Mouse (Mus musculus) heart, embryonic 14.5 days (tissue): Measurements from ENCODE around the gene Epb41l1. TPM values are rescaled to one million over a fixed set of nuclear protein-coding genes. Genes with fewer than 3 reads are reported as not detected.
"Not testable (repeated sequence)": the region's sequence is repeated elsewhere in the genome, so short reads cannot be mapped to it uniquely, and the experiment has no call there.

Source experiments
- ATAC-seq: fragments of 200-750 bp; cut with Nextera tagmentation; 2 replicates; pipeline ENCODE4 v1.8.0; 2017; ENCODE audit warnings: low read depth, moderate TSS enrichment; ENCODE audit not compliant: insufficient number of reproducible peaks, insufficient read depth, low FRiP score
- H3K27ac ChIP-seq, 2 experiments: fragments of 200-500 bp in 1 of 2; fragments of 300-500 bp in 1 of 2; sonication (generic) in 1 of 2; replicated peaks in 1 of 2; 2 replicates each; pipeline ENCODE4 v1.5.1; 2012 to 2014; ENCODE audit warnings: low read depth in 2 of 2, low read length in 2 of 2, control low read depth in 1 of 2, mild to moderate bottlenecking in 1 of 2, mixed read lengths in 1 of 2; ENCODE audit not compliant: control insufficient read depth in 1 of 2, insufficient read depth in 1 of 2
- H3K27me3 ChIP-seq: fragments of 300-500 bp; sonication (generic); 2 replicates; pipeline ENCODE4 v1.6.1; 2014; ENCODE audit warnings: mild to moderate bottlenecking, low read length, control low read depth; ENCODE audit not compliant: control insufficient read depth, insufficient read depth
- H3K36me3 ChIP-seq: fragments of 300-500 bp; sonication (generic); 2 replicates; pipeline ENCODE4 v1.6.1; 2014; ENCODE audit warnings: mild to moderate bottlenecking, control low read depth, low read length, mixed read lengths; ENCODE audit not compliant: control insufficient read depth, insufficient read depth
- H3K4me1 ChIP-seq, 2 experiments: fragments of 200-500 bp in 1 of 2; fragments of 300-500 bp in 1 of 2; sonication (generic) in 1 of 2; 2 replicates each; pipeline ENCODE4 v1.6.1; 2012 to 2014; ENCODE audit warnings: low read length in 2 of 2, control low read depth in 1 of 2, mixed read lengths in 1 of 2; ENCODE audit not compliant: control insufficient read depth in 2 of 2, insufficient read depth in 2 of 2
- H3K4me2 ChIP-seq: fragments of 300-500 bp; sonication (generic); 2 replicates; pipeline ENCODE4 v1.6.1; 2014; ENCODE audit warnings: mild to moderate bottlenecking, low read length
- H3K4me3 ChIP-seq, 2 experiments: fragments of 200-500 bp in 1 of 2; fragments of 300-500 bp in 1 of 2; sonication (generic) in 1 of 2; 2 replicates each; pipeline ENCODE4 v1.5.1; 2012 to 2014; ENCODE audit warnings: low read length in 2 of 2, mild to moderate bottlenecking in 2 of 2, control low read depth in 1 of 2, low read depth in 1 of 2, moderate library complexity in 1 of 2; ENCODE audit not compliant: control insufficient read depth in 1 of 2, insufficient read depth in 1 of 2
- H3K9ac ChIP-seq: fragments of 300-500 bp; sonication (generic); 2 replicates; pipeline ENCODE4 v1.6.1; 2014; ENCODE audit warnings: mild to moderate bottlenecking, low read length
- H3K9me3 ChIP-seq: fragments of 300-500 bp; sonication (generic); 2 replicates; pipeline ENCODE4 v1.6.1; 2016; ENCODE audit warnings: low read length, control low read depth; ENCODE audit not compliant: control insufficient read depth
- WGBS: fragments of 180-500 bp; shearing (Covaris S2); extraction: QIAGEN DNeasy Blood & Tissue Kit; methylation state at CpG from one replicate; pipeline ENCODE4 v1.1.7; 2014; 5-methylcytosine and 5-hydroxymethylcytosine counted together
- polyA plus RNA-seq: library from polyadenylated mRNA; unstranded; fragments of >200 nt; fragmentation: Nextera tagmentation; extraction: Ambion mirVana; gene quantifications from 2 replicates; pipeline ENCODE4 v1.2.1, GENCODE M21; 2014

Epb41l1 gene
- polyA plus RNA-seq = 1.4 and 1.6 TPM in 2 replicates

DNA sequence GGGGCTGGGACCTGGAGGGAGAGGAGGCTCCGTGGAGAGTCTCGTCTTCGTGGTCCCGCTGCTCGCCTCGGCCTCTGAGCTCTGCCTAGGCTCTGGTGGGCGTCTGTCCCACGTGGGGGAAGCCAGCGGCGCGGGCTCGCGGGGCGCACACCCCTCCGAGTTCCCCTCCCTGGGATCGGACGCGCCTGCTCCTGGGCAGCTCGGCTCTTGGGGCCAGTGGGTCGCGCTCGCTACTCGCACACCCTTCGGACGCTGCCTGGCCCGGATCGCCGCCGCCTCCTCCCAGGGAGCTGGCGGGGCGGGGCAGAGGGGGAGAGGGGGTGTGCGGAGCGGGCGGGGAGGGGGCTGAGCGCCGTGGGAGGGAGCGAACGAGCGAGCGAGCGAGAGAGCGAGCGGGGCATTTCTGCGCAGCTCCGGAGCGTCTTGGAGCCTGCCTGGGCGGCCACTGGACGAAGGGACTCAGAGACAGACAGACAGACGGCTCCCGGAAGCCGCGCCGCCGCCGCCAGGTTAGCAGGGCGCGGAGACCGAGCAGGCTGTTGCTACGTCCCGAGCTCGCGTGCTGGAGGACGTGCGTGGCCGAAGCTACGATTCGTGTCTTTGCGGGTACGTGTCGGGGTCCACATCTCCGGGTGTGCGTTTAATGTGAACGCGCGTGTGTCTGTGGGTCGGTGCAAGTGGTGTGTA is at the start of gene Epb41l1:
Gene Epb41l1, plus strand, starts transcription at position 216 of the 687 bp plus-strand sequence.
- Histone ChIP-seq H3K4me1 (peaks cover 9% of the 10 kb centered on the region in 2 experiments), H3K36me3 (no peaks in the 10 kb centered on the region), H3K27me3 (peaks cover 27% of the 10 kb centered on the region), H3K9ac (peak within 1 kb of the TSS; percentile 69), H3K4me2 (peak within 1 kb of the TSS; percentile 98), H3K4me3 (peak within 1 kb of the TSS; percentile 62 to 66), H3K27ac (no peak within 1 kb of the TSS), H3K9me3 (no peaks in the 10 kb centered on the region)
- ATAC-seq = peak; percentile 64; the same call in 1 of the 2 replicates
- WGBS = 1% methylated on average over 73 of the region's 76 CpGs

DNA sequence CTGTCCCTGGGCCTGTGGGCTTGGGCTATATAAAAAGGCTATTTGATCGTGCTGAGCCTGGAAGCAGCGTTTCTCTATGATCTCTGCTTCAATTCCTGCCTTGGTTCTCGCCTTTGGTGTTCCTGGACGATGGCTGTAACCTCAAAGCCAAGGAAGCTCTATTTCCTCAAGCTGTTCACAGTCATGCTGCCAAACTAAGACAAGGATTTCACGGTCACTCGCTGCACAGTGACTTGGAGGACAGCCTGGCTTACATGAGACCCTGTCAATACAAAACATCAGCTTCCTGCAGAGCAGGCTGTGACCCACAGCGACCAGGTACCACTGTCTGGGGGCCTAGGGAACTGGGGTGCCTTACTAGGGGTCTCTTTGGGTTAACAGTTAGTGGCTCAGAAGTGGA is 43.8 kb upstream of the Epb41l1 start:
- no peak for ATAC-seq
- Histone ChIP-seq H3K9ac (no peak overlapping the region), H3K4me2 (no peak overlapping the region), H3K4me3 (no peak overlapping the region), H3K36me3 (no peaks in the 10 kb centered on the region), H3K27ac (no peak overlapping the region), H3K4me1 (no peaks in the 10 kb centered on the region), H3K9me3 (no peaks in the 10 kb centered on the region), H3K27me3 (no peaks in the 10 kb centered on the region)
- 71% methylated on average over 7 of the region's 7 CpGs for WGBS

- no peaks in the 10 kb centered on the region for H3K27me3 ChIP-seq
- WGBS = 84% methylated on average over 10 of the region's 10 CpGs
- no peaks in the 10 kb centered on the region for H3K4me1 ChIP-seq
- no peak overlapping the region for H3K4me2 ChIP-seq
- ATAC-seq = no peak
- H3K4me3 ChIP-seq = no peak overlapping the region
- H3K9ac ChIP-seq = no peak overlapping the region
- H3K9me3 ChIP-seq = no peaks in the 10 kb centered on the region
- no peak overlapping the region for H3K27ac ChIP-seq
- H3K36me3 ChIP-seq = no peaks in the 10 kb centered on the region
These were observed 40.8 kb upstream of the Epb41l1 start for GRCm38 (mm10) chr2:156379929-156380328.

GRCm38 (mm10) chr2:156381350-156381749 is 39.4 kb upstream of the Epb41l1 start:
- no peak overlapping the region for H3K27ac ChIP-seq
- WGBS = 56% methylated on average over 4 of the region's 4 CpGs
- H3K27me3 ChIP-seq = no peaks in the 10 kb centered on the region
- H3K4me3 ChIP-seq = no peak overlapping the region
- no peak overlapping the region for H3K9ac ChIP-seq
- H3K36me3 ChIP-seq = no peaks in the 10 kb centered on the region
- H3K4me1 ChIP-seq = no peaks in the 10 kb centered on the region
- no peak for ATAC-seq
- no peak overlapping the region for H3K4me2 ChIP-seq
- no peaks in the 10 kb centered on the region for H3K9me3 ChIP-seq

- not testable (repeated sequence) for H3K9me3 ChIP-seq
- H3K27ac ChIP-seq = 0 out of 4 replicates have a peak overlapping the region, but pooled peaks of 1 of the 2 experiments have one; percentile 57
These were observed 28.1 kb upstream of the Epb41l1 start for GRCm38 (mm10) chr2:156392461-156393154.

GRCm38 (mm10) chr2:156393155-156393828 is 27.4 kb upstream of the Epb41l1 start:
- no peaks in the 10 kb centered on the region for H3K27me3 ChIP-seq
- 0 out of 2 replicates have a peak overlapping the region, but pooled peaks have one; percentile 25 for H3K9ac ChIP-seq
- no peaks in the 10 kb centered on the region for H3K36me3 ChIP-seq
- no peaks in the 10 kb centered on the region for H3K9me3 ChIP-seq
- peak overlapping the region; percentile 59 for H3K4me2 ChIP-seq
- 57% methylated on average over 5 of the region's 5 CpGs for WGBS
- H3K4me1 ChIP-seq = peaks cover 0 to 2% of the 10 kb centered on the region in 2 experiments; a peak in 2 of 4 replicates
- no peak for ATAC-seq
- no peak overlapping the region for H3K27ac ChIP-seq
- peak overlapping the region in 1 of 2 experiments; percentile 38; a peak in 2 of 4 replicates for H3K4me3 ChIP-seq

More at GRCm38 (mm10) chr2:156392461-156393154, 28.1 kb upstream of the Epb41l1 start:
- not testable (repeated sequence) for H3K4me1 ChIP-seq, H3K27me3 ChIP-seq, H3K36me3 ChIP-seq
- Histone ChIP-seq H3K9ac (peak overlapping the region; percentile 60; the same call in 1 of the 2 replicates), H3K4me2 (peak overlapping the region; percentile 59), H3K4me3 (peak overlapping the region; percentile 38 to 41)
- ATAC-seq = peak; percentile 87
- WGBS = 0% methylated on average over 8 of the region's 63 CpGs

- Histone ChIP-seq H3K27ac (no peak overlapping the region), H3K9ac (no peak overlapping the region), H3K4me1 (peaks cover 0 to 2% of the 10 kb centered on the region in 2 experiments; a peak in 2 of 4 replicates), H3K36me3 (no peaks in the 10 kb centered on the region), H3K9me3 (no peaks in the 10 kb centered on the region), H3K4me2 (no peak overlapping the region), H3K4me3 (no peak overlapping the region), H3K27me3 (no peaks in the 10 kb centered on the region)
- ATAC-seq = no peak
- WGBS = 90% methylated on average over 4 of the region's 4 CpGs
These were observed 26.4 kb upstream of the Epb41l1 start for GRCm38 (mm10) chr2:156394282-156394681.
